Mouse (Mus musculus): ENCODE measurements around the gene 4930470P17Rik. TPM values are rescaled to one million over a fixed set of nuclear protein-coding genes. Genes with fewer than 3 reads are reported as not detected.

4930470P17Rik gene
- polyA plus RNA-seq, 1 experiment from 2014 or later, result 0.36 TPM

DNA sequence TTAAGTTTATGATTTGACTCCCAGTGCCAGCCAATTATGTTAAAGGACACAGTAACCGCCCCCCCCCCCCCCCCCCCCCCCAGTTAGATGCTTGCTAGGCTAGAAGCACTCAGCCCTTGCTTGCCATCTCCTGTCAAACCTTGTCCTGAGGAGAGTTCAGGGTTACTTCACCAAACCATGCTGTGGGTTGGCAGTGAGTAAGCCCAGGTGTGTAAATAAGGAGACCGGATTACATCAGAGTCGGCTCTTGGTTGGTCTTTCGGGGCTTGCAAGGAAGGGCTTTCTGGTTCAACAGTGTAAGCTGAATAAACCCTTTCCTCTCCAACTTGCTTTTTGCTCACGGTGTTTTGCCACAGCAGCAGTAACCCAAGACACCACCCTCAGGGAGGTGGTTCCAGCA lies 58.2 kb downstream of the 4930470P17Rik start:
- Histone ChIP-seq H3K27me3 (replicated peaks; ENCODE audit: control insufficient read depth, insufficient read depth, low read length) (no peaks in the 10 kb centered on the region), H3K9me3 (ENCODE audit: control insufficient read depth, low read length) (no peaks in the 10 kb centered on the region), H3K9ac (ENCODE audit: low read depth, low read length) (no peak overlapping the region), H3K36me3 (ENCODE audit: control insufficient read depth, insufficient read depth, low read length) (no peaks in the 10 kb centered on the region), H3K27ac (ENCODE audit: low read depth, low read length) (no peak overlapping the region), H3K4me2 (ENCODE audit: low read length) (no peak overlapping the region), H3K4me1 (ENCODE audit: control insufficient read depth, insufficient read depth, low read depth, low read length) (no peaks in the 10 kb centered on the region), H3K4me3 (ENCODE audit: low read length) (no peak overlapping the region)
- WGBS, result 81% methylated on average over 5 of the region's 5 CpGs
- no peak for ATAC-seq

DNA sequence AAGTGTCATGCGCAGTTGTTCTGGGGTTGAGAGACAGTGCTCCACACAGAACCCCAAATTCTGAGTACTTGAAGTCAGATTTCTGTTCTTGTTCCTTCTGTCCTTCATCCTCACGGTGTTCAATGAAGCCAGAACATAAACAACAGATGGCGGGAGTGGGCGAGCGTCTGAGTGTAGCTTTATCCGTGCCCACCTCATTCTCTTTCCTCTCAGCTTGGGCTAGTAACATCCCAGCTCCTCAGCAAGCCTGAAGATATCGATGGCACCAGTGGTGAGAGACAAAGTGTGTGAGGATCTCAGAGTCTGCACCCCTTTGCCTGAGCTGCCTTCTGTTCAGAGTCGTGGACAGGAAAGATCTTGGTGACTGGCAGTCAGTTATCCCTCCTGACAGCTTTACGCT lies 62.6 kb downstream of the 4930470P17Rik start:
- no peaks in the 10 kb centered on the region for H3K4me1 ChIP-seq (ENCODE audit: control insufficient read depth, insufficient read depth, low read depth, low read length)
- no peak overlapping the region for H3K27ac ChIP-seq (ENCODE audit: low read depth, low read length)
- H3K4me2 ChIP-seq (ENCODE audit: low read length), result no peak overlapping the region
- H3K27me3 ChIP-seq (replicated peaks; ENCODE audit: control insufficient read depth, insufficient read depth, low read length), result no peaks in the 10 kb centered on the region
- H3K4me3 ChIP-seq (ENCODE audit: low read length), result no peak overlapping the region
- no peaks in the 10 kb centered on the region for H3K9me3 ChIP-seq (ENCODE audit: control insufficient read depth, low read length)
- no peak for ATAC-seq
- H3K9ac ChIP-seq (ENCODE audit: low read depth, low read length), result no peak overlapping the region
- 78% methylated on average over 9 of the region's 9 CpGs for WGBS
- no peaks in the 10 kb centered on the region for H3K36me3 ChIP-seq (ENCODE audit: control insufficient read depth, insufficient read depth, low read length)

DNA sequence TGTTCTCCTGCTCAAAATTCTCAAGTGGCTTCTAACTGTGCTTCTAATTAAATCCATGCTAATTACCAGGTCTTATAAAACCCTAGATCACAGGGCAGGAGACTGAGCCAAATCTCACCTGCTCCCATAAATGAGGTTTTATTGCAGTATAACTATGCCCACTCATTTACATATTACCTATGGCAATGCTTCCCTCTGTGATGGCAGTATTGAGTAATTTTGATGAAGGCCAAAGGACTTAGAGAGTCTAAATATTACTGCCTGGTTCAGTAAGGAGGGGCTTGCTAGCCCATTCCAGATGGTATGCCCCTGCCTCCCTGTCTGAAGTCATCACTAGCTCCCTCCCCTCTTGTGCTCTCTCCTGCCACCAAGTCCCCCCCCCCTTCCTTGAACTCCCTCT lies 66.0 kb downstream of the 4930470P17Rik start:
- Histone ChIP-seq H3K27me3 (replicated peaks; ENCODE audit: control insufficient read depth, insufficient read depth, low read length) (no peaks in the 10 kb centered on the region), H3K9ac (ENCODE audit: low read depth, low read length) (no peak overlapping the region), H3K4me1 (ENCODE audit: control insufficient read depth, insufficient read depth, low read depth, low read length) (no peaks in the 10 kb centered on the region), H3K27ac (ENCODE audit: low read depth, low read length) (no peak overlapping the region), H3K4me2 (ENCODE audit: low read length) (no peak overlapping the region), H3K36me3 (ENCODE audit: control insufficient read depth, insufficient read depth, low read length) (no peaks in the 10 kb centered on the region), H3K9me3 (ENCODE audit: control insufficient read depth, low read length) (no peaks in the 10 kb centered on the region), H3K4me3 (ENCODE audit: low read length) (no peak overlapping the region)
- ATAC-seq, result peak; percentile 73; the same call in 1 of the 2 replicates

DNA sequence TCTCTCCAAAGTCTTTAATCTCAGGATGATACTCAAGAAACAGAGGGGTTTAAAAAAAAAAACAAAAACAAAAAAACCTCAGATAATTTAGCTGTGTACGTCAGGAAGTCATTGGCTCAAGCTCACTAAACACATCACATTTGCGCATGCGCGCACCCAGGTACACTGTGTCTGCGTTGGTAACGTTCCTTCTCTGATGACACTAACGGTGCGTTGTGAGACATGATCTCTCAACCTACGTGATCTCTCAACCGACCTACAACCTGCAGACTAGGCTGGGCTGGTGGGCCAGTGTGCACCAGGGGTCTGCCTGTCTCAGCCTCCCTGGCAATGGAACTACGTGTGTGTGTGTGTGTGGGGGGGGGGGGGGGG lies 67.0 kb downstream of the 4930470P17Rik start:
- Histone ChIP-seq H3K36me3 (ENCODE audit: control insufficient read depth, insufficient read depth, low read length) (no peaks in the 10 kb centered on the region), H3K27me3 (replicated peaks; ENCODE audit: control insufficient read depth, insufficient read depth, low read length) (no peaks in the 10 kb centered on the region), H3K4me2 (ENCODE audit: low read length) (no peak overlapping the region), H3K9ac (ENCODE audit: low read depth, low read length) (no peak overlapping the region), H3K27ac (ENCODE audit: low read depth, low read length) (no peak overlapping the region), H3K4me3 (ENCODE audit: low read length) (no peak overlapping the region), H3K9me3 (ENCODE audit: control insufficient read depth, low read length) (no peaks in the 10 kb centered on the region), H3K4me1 (ENCODE audit: control insufficient read depth, insufficient read depth, low read depth, low read length) (no peaks in the 10 kb centered on the region)
- WGBS, result 91% methylated on average over 10 of the region's 11 CpGs
- ATAC-seq, result no peak

DNA sequence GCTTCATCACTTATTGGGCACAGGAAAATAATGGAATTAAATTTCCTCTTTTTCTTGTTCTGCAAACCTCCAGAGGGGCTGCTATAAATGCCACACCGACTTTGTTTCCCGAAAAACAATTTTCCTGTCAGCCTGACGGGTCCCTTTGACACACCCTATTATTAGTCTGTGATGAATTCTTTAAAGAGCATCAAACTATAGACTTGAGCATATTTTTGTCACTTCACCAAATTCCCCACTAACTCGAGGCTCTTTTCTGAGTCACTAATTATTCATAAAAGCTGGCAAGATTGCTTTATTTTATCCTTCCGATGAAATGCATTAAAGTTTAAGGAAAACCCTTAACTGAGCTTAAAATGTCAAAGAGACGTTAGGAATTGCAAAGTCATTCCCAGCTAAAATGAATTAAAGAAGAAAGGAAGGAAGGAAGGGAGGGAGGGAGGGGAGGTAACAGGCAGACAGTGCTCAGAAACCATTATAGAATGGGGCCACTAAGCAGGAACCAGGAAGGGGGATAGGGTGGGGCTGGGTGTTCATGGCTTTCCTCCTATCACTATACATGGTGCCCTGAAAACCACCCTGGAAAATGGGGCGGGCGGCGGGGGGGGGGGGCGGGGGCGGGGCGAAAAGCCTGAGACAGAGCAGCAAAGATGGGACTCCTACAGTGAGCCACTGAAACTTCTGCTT lies 67.6 kb downstream of the 4930470P17Rik start:
- ATAC-seq, result no peak
- Histone ChIP-seq H3K4me2 (ENCODE audit: low read length) (no peak overlapping the region), H3K36me3 (ENCODE audit: control insufficient read depth, insufficient read depth, low read length) (no peaks in the 10 kb centered on the region), H3K9me3 (ENCODE audit: control insufficient read depth, low read length) (no peaks in the 10 kb centered on the region), H3K27ac (ENCODE audit: low read depth, low read length) (no peak overlapping the region), H3K9ac (ENCODE audit: low read depth, low read length) (no peak overlapping the region), H3K4me3 (ENCODE audit: low read length) (no peak overlapping the region), H3K27me3 (replicated peaks; ENCODE audit: control insufficient read depth, insufficient read depth, low read length) (no peaks in the 10 kb centered on the region), H3K4me1 (ENCODE audit: control insufficient read depth, insufficient read depth, low read depth, low read length) (no peaks in the 10 kb centered on the region)
- 38% methylated on average over 11 of the region's 12 CpGs for WGBS

DNA sequence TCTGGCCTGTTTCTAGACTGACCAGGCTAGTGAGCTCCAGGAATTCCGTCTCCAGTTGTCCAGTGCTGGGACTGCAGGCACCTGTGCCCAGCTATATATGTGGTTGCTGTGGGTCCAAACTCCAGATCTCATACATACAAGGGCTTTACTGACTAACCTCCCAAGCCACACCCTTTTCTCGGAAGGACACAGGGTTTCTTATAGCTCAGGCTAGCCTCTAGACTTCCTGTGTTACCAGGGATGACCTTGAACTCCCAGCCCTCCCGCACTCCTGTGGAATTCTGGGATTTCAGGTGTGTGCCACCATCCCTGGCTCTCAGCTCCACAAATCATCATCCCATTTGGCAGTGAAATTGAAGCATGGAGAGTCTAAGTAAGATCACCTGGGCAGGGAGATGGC lies 71.6 kb downstream of the 4930470P17Rik start:
- Histone ChIP-seq H3K27me3 (replicated peaks; ENCODE audit: control insufficient read depth, insufficient read depth, low read length) (no peaks in the 10 kb centered on the region), H3K4me1 (ENCODE audit: control insufficient read depth, insufficient read depth, low read depth, low read length) (no peaks in the 10 kb centered on the region), H3K9me3 (ENCODE audit: control insufficient read depth, low read length) (no peaks in the 10 kb centered on the region), H3K36me3 (ENCODE audit: control insufficient read depth, insufficient read depth, low read length) (no peaks in the 10 kb centered on the region), H3K27ac (ENCODE audit: low read depth, low read length) (no peak overlapping the region), H3K9ac (ENCODE audit: low read depth, low read length) (no peak overlapping the region), H3K4me2 (ENCODE audit: low read length) (no peak overlapping the region), H3K4me3 (ENCODE audit: low read length) (no peak overlapping the region)
- 91% methylated on average over 3 of the region's 3 CpGs for WGBS
- ATAC-seq, result no peak

DNA sequence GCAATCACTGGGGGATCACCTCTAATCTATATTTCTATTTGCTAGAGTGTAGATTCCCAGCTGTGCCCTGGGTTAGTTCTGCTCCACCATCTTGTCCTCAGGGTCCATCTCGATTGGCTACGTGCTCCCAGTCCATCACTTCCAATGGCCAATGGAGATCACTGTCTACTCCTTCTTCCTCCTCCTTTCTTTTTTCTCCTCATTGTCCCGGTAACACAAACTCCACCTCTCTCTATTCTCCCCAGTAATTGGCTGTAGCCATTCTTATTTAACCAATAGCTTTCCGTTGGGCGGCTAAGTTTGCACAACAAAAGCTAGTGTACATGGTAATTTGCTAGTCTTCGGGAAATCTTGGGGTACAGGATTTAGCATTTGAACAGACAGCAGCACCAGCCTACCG lies 72.1 kb downstream of the 4930470P17Rik start:
- WGBS, result 85% methylated on average over 7 of the region's 7 CpGs
- Histone ChIP-seq H3K4me2 (ENCODE audit: low read length) (no peak overlapping the region), H3K9me3 (ENCODE audit: control insufficient read depth, low read length) (no peaks in the 10 kb centered on the region), H3K9ac (ENCODE audit: low read depth, low read length) (no peak overlapping the region), H3K27me3 (replicated peaks; ENCODE audit: control insufficient read depth, insufficient read depth, low read length) (no peaks in the 10 kb centered on the region), H3K36me3 (ENCODE audit: control insufficient read depth, insufficient read depth, low read length) (no peaks in the 10 kb centered on the region), H3K4me1 (ENCODE audit: control insufficient read depth, insufficient read depth, low read depth, low read length) (no peaks in the 10 kb centered on the region), H3K4me3 (ENCODE audit: low read length) (no peak overlapping the region), H3K27ac (ENCODE audit: low read depth, low read length) (no peak overlapping the region)
- no peak for ATAC-seq

Other genes starting within 250 kb of the 4930470P17Rik start
- gene Bcas1, start 174.2 kb downstream of the 4930470P17Rik start, polyA plus RNA-seq (2015; fragmentation: Nextera tagmentation; extraction: Ambion mirVana), result 16.7 and 20.0 TPM in 2 replicates
- 99.8 and 124 TPM in 2 replicates for gene Pfdn4, start 105.6 kb downstream of the 4930470P17Rik start, polyA plus RNA-seq (2015; fragmentation: Nextera tagmentation; extraction: Ambion mirVana)
- 0.08 and 0.10 TPM in 2 replicates for gene Cyp24a1, start 104.9 kb downstream of the 4930470P17Rik start, polyA plus RNA-seq (2015; fragmentation: Nextera tagmentation; extraction: Ambion mirVana)
- 62.3 and 64.5 TPM in 2 replicates for gene Dok5, start 129.8 kb upstream of the 4930470P17Rik start, polyA plus RNA-seq (2015; fragmentation: Nextera tagmentation; extraction: Ambion mirVana)